Mouse (Mus musculus) left cerebral cortex, adult 18-20 months (tissue): ENCODE measurements around the gene Mad2l2. TPM values are rescaled to one million over a fixed set of nuclear protein-coding genes. Genes with fewer than 3 reads are reported as not detected.

Source experiments
- DNase-seq, 2 experiments: peaks; one replicate each; pipeline ENCODE4 v3.0.0; 2021 to 2022; ENCODE audit warnings: low spot score in 2 of 2, mixed read lengths in 1 of 2
- total RNA-seq, 2 experiments: library from RNA; stranded (reverse); gene quantifications; 2 replicates each; pipeline ENCODE4 v1.2.3; 2021

Mad2l2 gene
- total RNA-seq, 2 experiments from 2014 or later, result 10.7 to 17.5 TPM

- DNase-seq, result peak; percentile 86 to 91
These were observed 10.2 kb downstream of the Mad2l2 start for GRCm38 (mm10) chr4:148140098-148141011.

GRCm38 (mm10) chr4:148143721-148144120 lies 13.5 kb downstream of the Mad2l2 start:
- DNase-seq, result no peak

- no peak for DNase-seq
These were observed 17.5 kb downstream of the Mad2l2 start for GRCm38 (mm10) chr4:148147714-148148113.

GRCm38 (mm10) chr4:148149540-148149939 lies 19.4 kb downstream of the Mad2l2 start:
- no peak for DNase-seq

- DNase-seq, result no peak
These were observed 20.1 kb downstream of the Mad2l2 start for GRCm38 (mm10) chr4:148150242-148150641.

DNA sequence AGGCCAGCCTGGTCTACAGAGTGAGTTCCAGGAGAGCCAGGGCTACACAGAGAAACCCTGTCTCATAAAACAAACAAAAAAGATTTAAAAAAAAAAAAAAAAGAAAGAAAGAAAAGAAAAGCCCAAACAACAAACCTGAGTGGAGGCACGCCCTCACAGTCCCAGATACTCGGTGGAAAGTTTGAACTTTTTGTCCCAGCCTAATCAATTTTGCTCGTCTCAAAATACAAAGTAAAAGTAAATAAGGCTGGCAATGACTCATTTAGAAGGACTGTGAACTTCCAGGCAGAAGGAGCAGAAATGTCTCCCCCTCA lies 20.7 kb downstream of the Mad2l2 start:
- no peak for DNase-seq

- peak; percentile 78 to 86 for DNase-seq
These were observed 21.3 kb downstream of the Mad2l2 start, which contains the start of gene Fbxo6 for GRCm38 (mm10) chr4:148151267-148152168. Fbxo6 (minus strand) TSS chr4:148152140.

- no peak for DNase-seq
These were observed 22.4 kb downstream of the Mad2l2 start for GRCm38 (mm10) chr4:148152547-148152946.

- DNase-seq, result no peak
These were observed 23.8 kb downstream of the Mad2l2 start for GRCm38 (mm10) chr4:148154006-148154405.

DNA sequence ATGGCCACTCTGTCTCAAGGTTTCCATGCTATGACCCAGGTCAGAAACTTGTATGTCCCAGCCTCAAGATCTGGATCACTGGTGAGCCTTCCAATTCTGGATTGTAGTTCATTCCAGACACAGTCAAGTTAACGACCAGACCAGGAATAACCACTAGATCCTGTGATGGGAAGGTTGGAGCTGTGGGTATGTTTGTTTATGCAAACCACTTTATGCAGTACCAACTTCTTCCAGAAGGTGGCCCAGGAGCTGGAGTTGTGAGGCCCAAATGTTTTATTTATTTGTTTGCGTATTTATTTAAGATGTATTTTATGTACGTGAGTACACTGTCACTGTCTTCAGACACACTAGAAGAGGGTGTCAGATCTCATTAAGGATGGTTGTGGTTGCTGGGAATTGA lies 24.8 kb downstream of the Mad2l2 start:
- DNase-seq, result peak in 1 of 2 experiments; percentile 72

- peak; percentile 46 to 50 for DNase-seq
These were observed 28.5 kb downstream of the Mad2l2 start for GRCm38 (mm10) chr4:148158436-148159348.

GRCm38 (mm10) chr4:148159544-148160435 lies 29.6 kb downstream of the Mad2l2 start:
- DNase-seq, result peak; percentile 98

- peak; percentile 55 to 73 for DNase-seq
These were observed 30.5 kb downstream of the Mad2l2 start, which contains the start of the genes Fbxo44 and Fbxo2 for GRCm38 (mm10) chr4:148160436-148161390. Fbxo44 (minus strand) TSS chr4:148160482. Fbxo2 (plus strand) TSS chr4:148160621.

GRCm38 (mm10) chr4:148164002-148164439 lies 33.8 kb downstream of the Mad2l2 start:
- peak; percentile 77 to 81 for DNase-seq

DNA sequence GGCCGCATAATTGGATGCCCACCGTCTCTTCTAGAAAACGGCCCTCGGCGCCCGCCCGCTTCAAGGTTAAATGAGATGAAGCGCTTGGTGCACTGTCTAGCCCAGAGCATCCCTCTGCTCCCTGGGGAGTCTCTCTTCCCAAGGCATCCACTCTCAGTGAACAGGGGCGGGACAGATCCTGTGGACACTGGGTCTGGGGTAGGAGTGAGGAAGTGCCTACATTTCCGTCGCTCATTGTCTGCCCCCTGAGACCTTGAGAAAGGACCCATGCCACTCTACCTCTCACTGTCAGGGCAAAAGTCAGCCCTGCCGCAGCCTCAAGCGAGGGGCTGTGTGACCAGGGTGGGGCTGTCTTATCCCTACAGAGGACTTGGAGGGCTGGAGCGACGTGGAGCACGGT lies 34.3 kb downstream of the Mad2l2 start:
- no peak for DNase-seq

GRCm38 (mm10) chr4:148165551-148165950 lies 35.4 kb downstream of the Mad2l2 start:
- DNase-seq, result no peak

GRCm38 (mm10) chr4:148166431-148166830 lies 36.2 kb downstream of the Mad2l2 start:
- DNase-seq, result peak; percentile 69 to 73

DNA sequence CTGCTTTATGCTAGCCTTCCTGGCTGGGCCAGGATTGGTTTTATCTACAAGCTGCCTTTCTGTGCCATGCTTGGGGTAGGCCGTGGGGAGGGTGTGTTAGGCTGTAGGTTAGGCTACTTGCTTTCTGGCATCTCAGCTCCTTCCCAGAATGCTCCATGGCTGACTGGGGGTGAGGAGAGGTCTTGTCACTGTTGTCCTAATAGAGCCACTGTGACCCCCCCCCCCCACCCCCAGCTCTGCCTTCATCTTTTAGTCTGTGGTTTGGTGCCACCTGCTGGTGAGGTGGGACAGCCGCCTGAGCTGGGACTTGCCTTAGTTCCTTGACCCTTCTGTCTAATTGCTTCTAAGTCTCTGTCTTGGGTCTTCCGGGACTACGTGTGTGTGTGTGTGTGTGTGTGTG lies 36.8 kb downstream of the Mad2l2 start:
- peak; percentile 59 to 83 for DNase-seq
